Mouse (Mus musculus) lung, postnatal 10 days (tissue): ENCODE results near the gene Plxna1.
A peak's percentile ranks its signal among the peaks of the same experiment; 100 is the strongest.

Experiments used
- DNase-seq: peaks from one replicate; pipeline ENCODE4 v3.0.0; 2021

The Plxna1 gene

DNA sequence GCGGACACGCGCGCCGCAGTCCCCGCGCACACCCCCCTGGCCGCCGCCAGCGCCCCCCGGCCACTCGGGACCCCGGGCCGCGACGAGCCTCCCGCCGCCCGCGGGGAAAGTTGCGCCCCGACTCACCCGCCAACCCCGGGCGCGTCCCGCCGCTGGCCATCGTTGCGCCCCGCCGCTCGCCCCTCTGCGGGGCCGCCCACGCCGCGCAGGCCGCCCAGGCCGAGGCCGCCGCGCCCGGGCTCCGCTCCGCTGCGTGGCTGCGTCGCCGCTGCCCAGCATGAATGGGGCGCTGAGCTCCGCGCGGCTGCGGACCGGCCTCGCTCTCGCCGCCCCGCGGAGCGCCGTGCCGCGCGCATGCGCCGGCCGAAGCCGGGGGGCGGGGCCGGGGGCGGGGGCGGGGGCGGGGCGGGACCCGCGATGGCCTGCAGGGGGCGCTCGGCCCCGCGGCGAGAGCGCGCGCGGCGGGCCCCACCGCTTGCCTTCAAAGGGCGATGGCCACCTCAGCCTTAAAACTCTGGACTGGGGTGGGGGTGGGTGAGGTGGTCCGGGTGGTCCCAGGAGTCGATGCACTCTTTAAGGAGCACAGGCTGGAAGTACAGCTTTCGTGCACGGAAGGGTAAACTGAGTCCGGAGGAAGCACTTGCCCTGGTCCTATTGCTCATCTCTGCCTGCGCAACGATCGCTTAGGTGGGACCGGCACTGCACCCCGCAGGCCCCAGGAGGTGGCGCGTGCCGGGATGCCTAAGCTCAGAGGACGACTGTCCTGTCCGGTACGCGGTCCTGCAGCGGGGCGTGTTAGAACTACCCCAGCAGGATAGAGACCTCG is at the start of gene Plxna1:
TSS of gene Plxna1 (minus strand) at position 340 of the 826 bp plus-strand sequence.
- DNase-seq: peak; percentile 64

GRCm38 (mm10) chr6:89409041-89409440 is 46.6 kb upstream of the Plxna1 start:
- DNase-seq: no peak

GRCm38 (mm10) chr6:89408259-89408658 is 45.8 kb upstream of the Plxna1 start:
- DNase-seq: peak; percentile 20

DNA sequence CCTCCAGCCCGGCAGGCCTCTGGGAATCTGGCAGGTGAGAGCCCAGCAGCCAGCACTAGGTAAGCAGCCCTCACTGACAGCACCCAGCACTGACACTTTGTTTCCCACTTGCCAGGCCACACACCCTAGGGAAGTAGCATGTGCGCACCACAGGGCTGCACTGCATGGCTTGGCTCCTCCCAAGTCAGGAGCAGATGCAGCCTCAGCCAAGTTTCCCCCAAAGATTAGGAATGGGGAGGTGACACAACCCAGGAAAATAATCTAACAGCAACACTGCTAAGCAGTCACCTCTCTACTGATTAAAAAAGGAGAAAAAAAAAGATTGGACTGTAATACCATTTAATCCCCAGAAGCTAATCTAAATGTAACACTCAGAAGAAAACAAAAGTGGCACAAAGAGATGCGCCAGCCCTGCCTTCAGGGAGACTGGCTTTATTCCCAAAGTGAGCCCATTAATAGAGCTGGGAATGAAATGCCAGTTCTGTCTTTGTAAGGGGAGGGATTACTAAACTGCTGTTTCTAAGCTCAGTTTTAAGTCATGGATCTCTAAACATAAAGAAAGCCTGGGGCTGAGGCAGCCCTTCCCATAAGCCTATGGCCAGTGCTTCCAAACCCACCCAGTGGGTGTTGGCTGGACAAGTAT is 44.9 kb upstream of the Plxna1 start:
- DNase-seq: no peak

DNA sequence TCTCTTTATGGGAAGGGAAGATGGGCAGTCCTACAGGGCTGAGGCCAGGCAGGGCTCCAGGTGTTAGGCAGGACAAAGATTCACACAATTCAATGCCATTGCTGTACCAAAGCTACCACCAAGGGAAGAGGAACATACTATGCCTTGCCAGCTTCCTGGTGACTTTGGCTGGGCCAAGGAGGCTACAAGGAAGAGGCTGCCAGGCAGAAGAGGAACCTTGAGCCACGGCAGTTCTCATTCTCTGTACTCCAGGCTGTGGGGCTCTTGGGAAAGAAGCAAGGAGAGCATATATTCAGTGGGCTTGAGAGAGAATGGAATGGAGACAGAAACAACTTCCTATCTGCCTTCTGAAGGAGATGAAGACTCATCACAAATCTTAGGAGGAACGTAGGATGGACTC is 42.5 kb upstream of the Plxna1 start:
- DNase-seq: no peak

- peak; percentile 31 for DNase-seq
Measured at GRCm38 (mm10) chr6:89403257-89404225, 41.1 kb upstream of the Plxna1 start.

DNA sequence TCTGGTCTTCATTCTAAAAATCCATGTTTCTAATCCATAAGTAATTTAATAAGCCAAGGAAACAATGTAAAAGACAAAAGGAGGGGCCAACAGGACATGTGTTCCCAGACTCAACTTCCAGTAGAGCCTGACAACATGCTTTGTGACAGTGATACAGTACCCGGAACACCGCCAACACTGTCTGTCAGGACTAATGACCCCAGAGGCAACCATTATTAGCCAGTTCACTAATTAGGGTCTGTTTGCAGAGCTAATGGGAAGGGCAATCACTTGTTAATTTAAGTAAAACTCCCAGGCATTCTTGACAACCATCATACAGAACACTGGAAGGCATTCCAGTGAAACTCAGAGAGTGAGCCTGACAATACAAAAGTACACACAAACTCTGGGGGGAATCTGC is 40.0 kb upstream of the Plxna1 start:
- DNase-seq: no peak

DNA sequence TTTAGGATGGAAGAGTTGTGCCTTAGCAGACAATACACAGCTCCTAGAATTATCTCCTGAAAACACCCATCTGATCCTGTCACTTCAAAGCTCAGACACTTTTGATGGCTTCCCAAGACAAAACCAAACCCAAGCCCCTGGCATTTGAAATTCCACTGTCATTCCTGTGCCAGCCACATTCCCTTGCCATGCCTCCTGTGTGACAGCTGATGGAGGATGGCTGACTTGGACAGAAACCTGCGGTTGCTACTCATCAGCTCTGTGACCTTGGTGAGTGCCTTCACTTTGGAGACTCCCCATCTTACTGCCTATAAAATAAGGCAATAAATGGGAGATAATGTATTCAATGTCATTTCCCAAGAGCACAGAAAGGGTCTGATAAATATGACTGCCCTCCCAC is 37.1 kb upstream of the Plxna1 start:
- DNase-seq: no peak

DNA sequence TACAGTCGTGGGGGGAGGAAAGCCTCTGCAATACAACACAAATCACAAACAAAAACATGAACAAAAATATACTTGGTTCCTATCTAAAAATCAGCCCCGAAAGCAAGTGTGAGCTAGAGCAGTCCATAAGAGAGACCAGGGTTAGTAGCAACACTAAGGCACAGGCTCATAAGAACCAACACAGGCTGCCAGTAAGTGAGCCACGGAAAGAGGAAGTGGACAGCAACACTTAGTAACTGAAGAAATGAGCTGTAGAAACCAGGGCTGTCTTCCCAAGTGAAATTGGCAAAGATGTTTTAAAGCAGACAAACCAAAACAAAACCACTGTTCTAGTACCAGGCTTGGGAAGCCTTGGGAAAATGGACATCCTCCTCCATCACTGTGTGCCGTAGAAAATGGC is 35.5 kb upstream of the Plxna1 start:
- no peak for DNase-seq

DNA sequence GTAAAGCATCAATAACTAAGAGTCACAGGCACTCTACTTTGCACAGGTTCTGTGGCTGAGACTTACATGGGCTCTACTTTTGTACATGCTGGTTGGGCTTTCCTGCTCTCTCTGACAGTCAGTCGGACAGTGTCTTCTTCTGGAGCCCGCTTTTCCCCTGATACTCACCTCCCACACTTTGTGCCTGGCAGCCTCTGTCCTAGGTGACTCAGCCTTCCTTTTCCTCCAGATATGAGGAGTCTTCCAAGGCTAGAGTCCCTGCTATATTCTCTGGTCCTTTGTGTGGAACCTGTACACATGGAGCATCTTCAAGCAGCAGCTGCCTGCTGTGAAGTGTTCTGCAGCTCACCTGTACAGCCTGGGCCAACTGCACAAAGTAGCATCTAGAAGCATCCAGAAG is 31.4 kb upstream of the Plxna1 start:
- DNase-seq: no peak

DNA sequence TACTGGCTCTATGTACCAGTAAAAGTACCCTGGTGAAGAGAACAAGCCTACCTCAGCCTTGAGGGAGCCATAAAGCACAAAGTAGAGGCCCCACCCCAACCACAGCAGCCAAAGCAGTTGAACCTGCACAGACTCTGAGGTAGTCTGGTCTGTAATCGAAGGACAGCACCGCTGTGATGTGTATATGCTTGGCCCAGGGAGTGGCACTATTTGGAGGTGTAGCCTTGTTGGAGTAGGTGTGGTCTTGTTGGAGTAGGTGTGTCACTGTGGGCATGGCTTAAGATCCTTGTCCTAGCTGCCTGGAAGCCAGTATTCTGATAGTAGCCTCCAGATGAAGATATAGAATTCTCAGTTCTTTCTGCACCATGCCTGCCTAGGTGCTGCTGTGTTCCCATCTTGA is 29.8 kb upstream of the Plxna1 start:
- no peak for DNase-seq

GRCm38 (mm10) chr6:89389771-89390170 is 27.4 kb upstream of the Plxna1 start:
- no peak for DNase-seq

DNA sequence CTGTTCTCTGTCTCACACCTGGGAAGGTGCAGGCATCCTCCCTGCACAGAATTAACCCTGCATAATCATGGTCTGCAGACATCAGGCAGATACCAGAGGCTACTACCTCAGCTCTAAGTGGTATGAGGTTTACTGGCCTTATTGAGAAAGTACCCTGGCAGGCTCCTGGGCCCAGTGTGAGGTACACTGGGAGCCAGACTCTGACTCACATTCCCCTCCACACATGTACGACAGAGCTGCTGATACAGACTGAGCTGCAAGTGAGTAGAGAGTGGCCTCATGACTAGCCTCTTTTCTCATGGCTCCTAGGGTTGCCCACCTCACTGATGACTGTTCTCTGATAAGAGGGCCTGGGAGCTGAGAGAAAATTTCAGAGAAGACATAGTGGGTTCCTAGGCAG is 24.5 kb upstream of the Plxna1 start:
- DNase-seq: no peak

GRCm38 (mm10) chr6:89384699-89385098 is 22.3 kb upstream of the Plxna1 start:
- DNase-seq: no peak

DNA sequence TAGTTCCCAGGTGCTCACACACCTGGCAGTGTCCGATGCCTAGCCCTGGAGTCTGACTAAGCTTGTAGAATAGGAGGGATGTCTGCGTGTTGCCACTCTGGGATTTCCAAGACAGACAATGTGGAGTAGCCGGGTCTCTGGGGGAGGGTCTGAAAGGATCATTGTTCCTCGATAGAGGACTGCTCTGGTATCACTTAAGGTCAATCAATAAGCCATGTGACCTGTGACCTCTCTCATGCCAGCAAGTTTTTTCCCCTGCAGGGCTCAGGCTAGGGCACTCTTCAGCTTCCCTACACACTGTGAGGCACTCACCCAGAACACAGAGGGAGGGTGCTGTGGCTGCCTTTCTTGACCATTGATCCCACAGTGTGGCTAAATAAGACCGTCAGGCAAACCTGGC is 19.4 kb upstream of the Plxna1 start:
- DNase-seq: no peak

DNA sequence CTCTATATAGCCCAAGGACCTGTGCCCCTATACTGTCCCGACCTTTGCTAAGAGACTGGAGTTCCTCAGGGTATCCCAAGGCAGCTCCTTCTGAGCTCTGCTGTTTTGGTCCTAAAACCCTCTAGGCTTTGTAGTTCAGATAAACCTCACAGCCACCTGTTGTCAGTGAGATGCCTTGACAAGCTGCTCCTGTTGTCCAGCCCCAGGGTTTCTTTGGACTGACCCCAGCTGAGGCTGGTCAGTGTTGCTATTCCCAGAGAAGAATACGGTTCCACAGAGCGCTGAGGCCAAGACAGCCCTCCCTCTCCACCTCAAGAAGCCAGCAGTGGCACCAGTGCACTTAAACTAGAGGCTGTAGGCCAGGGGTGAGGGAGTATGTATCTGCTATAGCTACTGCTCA is 18.8 kb upstream of the Plxna1 start:
- no peak for DNase-seq

DNA sequence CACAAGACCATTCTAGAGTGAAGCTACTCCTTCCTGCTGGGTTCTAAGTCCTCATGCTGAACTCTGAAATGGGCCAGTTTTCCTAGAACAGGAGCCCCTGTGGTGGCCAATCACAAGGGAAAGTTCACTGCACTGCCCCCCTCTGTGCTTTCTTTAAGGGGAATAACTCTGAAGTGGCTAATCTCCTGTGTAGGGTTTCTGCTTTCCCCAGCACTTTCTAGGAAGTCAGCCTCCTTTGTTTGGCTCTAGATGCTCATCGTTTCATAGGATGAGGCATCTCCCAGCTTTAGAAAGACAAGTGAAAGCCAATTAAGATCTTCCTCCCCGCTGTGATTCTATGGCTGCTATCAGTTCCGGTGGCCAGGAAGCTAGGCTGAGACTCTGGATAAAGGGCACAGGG is 18.3 kb upstream of the Plxna1 start:
- no peak for DNase-seq

GRCm38 (mm10) chr6:89378264-89378663 is 15.8 kb upstream of the Plxna1 start:
- no peak for DNase-seq

GRCm38 (mm10) chr6:89368812-89369211 is 6.4 kb upstream of the Plxna1 start:
- DNase-seq: no peak

- peak; percentile 37 for DNase-seq
Measured at GRCm38 (mm10) chr6:89364342-89364741, 1.9 kb upstream of the Plxna1 start.

GRCm38 (mm10) chr6:89363107-89363451 is 659 bp upstream of the Plxna1 start:
- no peak for DNase-seq

DNA sequence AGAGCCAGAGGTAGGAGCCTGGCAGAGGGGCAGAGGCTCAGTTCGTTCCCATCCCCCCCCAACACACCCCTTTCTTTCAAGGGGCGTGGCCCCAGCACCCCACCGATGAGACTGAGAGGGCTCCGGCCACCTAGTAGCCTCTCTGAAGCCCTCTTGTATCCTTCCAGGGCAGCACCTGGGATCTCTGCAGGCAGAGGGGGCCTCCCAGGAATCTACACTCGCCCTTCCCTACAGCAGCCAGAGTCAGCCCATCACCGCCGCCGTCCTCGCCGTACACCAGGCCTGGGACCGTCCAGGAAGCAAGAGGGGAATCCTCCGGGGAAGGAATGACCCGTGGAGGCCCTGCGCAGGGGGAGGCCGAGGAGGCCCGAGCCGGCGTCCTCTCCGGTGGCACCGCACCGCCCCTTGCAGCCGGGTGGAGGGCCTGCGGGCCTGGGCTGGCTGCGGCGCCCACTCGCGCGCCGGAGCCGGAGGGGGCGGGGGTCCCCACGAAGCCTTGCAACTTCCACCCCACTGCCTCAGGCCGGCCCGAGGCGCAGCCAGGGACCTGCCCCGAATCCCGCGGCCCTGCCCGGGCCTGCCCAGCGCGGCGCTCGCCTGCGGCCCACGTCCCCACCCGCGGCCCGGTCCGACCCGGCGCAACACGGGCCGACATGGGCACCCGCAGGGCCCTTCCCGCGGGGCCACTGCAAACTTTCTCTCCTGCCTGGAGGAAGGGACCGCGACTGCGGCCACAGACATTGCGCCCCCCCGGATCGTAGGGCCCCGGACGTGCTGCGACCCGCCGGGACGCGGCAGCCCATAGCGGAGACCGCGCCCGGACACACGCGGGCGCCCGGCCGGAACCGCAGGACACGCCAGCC is 771 bp downstream of the Plxna1 start:
- DNase-seq: peak; percentile 72
